Mouse (Mus musculus): ENCODE results near the gene Lsamp. TPM values are rescaled to one million over a fixed set of nuclear protein-coding genes. Genes with fewer than 3 reads are reported as not detected.

Lsamp gene
- polyA plus RNA-seq, 1 experiment from 2014 or later = 27.9 TPM

- no peaks in the 10 kb centered on the region for H3K27me3 ChIP-seq
- 0 out of 2 replicates have a peak, but pooled peaks cover 3% of the 10 kb centered on the region for H3K4me1 ChIP-seq
- no peak overlapping the region for H3K4me3 ChIP-seq
- H3K36me3 ChIP-seq (ENCODE audit: poor library complexity, severe bottlenecking) = no peaks in the 10 kb centered on the region
- H3K4me2 ChIP-seq = no peak overlapping the region
- H3K27ac ChIP-seq = no peak overlapping the region
- H3K9ac ChIP-seq = no peak overlapping the region
- no peak for ATAC-seq
- 80% methylated on average over 2 of the region's 2 CpGs for WGBS
- no peaks in the 10 kb centered on the region for H3K9me3 ChIP-seq (replicated peaks)
Observed at GRCm38 (mm10) chr16:40075556-40075955, 91.4 kb downstream of the Lsamp start.

DNA sequence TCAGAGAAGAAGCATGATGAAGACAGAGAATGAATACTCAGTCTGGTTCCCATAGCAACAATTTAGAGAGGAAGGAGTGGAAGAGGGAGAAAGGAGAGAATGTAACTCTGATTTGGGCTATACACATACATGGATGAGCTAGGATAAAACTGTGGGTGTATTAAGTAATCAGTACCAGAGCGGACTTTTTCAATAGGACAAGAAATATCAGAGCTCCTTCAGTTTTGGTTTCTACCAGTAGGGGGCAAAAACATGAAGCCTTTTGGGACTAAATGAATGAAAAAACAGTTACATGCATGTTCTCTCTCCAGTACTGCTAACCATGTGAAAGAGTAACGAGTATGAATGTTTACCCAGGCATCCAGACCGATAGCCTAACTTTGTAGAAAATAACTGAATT lies 96.1 kb downstream of the Lsamp start:
- peak; percentile 41; the same call in 1 of the 2 replicates for ATAC-seq
- Histone ChIP-seq H3K27me3 (no peaks in the 10 kb centered on the region), H3K9ac (no peak overlapping the region), H3K4me2 (no peak overlapping the region), H3K9me3 (replicated peaks) (no peaks in the 10 kb centered on the region), H3K27ac (no peak overlapping the region), H3K36me3 (ENCODE audit: poor library complexity, severe bottlenecking) (no peaks in the 10 kb centered on the region), H3K4me1 (0 out of 2 replicates have a peak, but pooled peaks cover 3% of the 10 kb centered on the region), H3K4me3 (no peak overlapping the region)
- WGBS = 68% methylated on average over 3 of the region's 3 CpGs

- ATAC-seq = peak; percentile 61; the same call in 1 of the 2 replicates
- no peak overlapping the region for H3K4me2 ChIP-seq
- no peaks in the 10 kb centered on the region for H3K9me3 ChIP-seq (replicated peaks)
- no peaks in the 10 kb centered on the region for H3K36me3 ChIP-seq (ENCODE audit: poor library complexity, severe bottlenecking)
- H3K9ac ChIP-seq = no peak overlapping the region
- H3K27me3 ChIP-seq = no peaks in the 10 kb centered on the region
- H3K4me1 ChIP-seq = peaks cover 8% of the 10 kb centered on the region
- H3K4me3 ChIP-seq = no peak overlapping the region
- WGBS = 38% methylated on average over 4 of the region's 4 CpGs
- no peak overlapping the region for H3K27ac ChIP-seq
Observed at GRCm38 (mm10) chr16:40104329-40104728, 120.2 kb downstream of the Lsamp start.

DNA sequence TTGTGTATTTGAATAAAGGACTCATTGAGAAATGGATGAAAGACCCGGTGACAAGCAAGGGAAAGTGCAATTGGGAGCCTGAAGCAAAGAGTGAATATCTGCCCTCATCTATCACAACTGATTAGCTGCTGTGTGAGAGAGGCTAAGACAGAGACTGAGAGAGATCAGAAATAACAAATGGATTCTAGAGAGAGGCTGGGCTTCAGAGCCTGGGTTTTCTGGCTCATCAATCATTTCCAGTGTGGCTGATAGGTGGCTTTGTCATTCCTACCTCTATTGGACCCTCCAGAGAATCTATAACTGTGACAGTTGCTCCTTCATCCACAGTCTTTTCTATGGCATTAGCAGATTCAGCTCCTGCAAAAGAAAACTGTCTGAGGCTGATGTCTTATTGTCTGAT lies 198.8 kb downstream of the Lsamp start:
- no peaks in the 10 kb centered on the region for H3K4me1 ChIP-seq
- 46% methylated on average over 1 of the region's 1 CpGs for WGBS
- no peak overlapping the region for H3K4me3 ChIP-seq
- no peaks in the 10 kb centered on the region for H3K36me3 ChIP-seq (ENCODE audit: poor library complexity, severe bottlenecking)
- no peaks in the 10 kb centered on the region for H3K27me3 ChIP-seq
- H3K4me2 ChIP-seq = no peak overlapping the region
- ATAC-seq = no peak
- no peak overlapping the region for H3K27ac ChIP-seq
- H3K9me3 ChIP-seq (replicated peaks) = no peaks in the 10 kb centered on the region
- H3K9ac ChIP-seq = no peak overlapping the region

DNA sequence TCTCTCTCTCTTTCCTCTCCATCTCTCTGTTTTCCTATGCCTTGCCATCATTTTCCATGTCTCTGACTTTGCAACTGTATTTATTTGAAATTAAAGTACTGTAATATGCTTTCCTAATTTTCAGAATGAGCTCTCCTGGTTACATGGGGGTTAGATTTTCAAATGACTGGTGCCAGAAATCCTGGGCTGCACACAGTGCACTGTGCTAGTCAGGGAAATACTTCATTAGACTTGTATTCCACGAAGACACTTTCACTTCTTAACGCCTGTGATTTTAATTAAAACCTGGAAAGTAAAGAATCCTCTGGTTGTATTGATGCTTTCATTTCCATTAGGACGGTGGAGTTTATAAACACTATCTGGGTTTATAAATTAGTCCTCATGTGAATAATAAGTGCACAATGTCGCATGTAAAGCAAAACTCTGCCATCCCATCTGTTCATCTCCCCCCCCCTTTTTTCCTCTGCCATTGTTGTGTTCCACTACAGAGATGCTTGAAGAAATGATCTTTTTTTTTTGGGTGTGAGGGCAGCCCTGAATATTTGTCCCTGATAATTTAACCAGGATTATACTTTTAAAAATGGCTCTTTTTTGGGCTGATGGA lies 203.9 kb downstream of the Lsamp start:
- no peak for ATAC-seq
- Histone ChIP-seq H3K4me3 (no peak overlapping the region), H3K4me1 (no peaks in the 10 kb centered on the region), H3K27ac (no peak overlapping the region), H3K27me3 (no peaks in the 10 kb centered on the region), H3K4me2 (no peak overlapping the region), H3K9me3 (replicated peaks) (no peaks in the 10 kb centered on the region), H3K36me3 (ENCODE audit: poor library complexity, severe bottlenecking) (no peaks in the 10 kb centered on the region), H3K9ac (no peak overlapping the region)
- 52% methylated on average over 4 of the region's 4 CpGs for WGBS

GRCm38 (mm10) chr16:40194401-40194800 lies 210.2 kb downstream of the Lsamp start:
- ATAC-seq = no peak

DNA sequence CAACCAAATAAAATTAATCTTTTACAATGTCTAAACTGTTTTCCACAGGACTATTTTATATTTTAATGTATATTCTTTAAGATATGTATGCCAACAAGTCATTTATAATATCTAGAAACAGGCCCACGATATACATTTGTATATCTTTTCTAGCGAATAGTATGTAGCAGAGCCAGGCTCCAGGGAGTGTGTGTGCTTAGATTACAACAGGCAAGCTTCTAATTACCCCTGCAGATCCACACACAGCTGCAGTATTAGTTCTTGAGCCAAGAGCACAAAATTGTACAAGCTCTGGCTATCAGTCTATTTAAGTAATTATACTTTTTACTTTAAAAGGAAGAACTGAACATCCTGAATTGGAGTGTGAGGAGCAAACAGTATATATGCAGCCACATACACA lies 210.7 kb downstream of the Lsamp start:
- Histone ChIP-seq H3K4me3 (no peak overlapping the region), H3K4me2 (no peak overlapping the region), H3K9ac (no peak overlapping the region), H3K27me3 (no peaks in the 10 kb centered on the region), H3K36me3 (ENCODE audit: poor library complexity, severe bottlenecking) (no peaks in the 10 kb centered on the region), H3K27ac (no peak overlapping the region), H3K4me1 (no peaks in the 10 kb centered on the region), H3K9me3 (replicated peaks) (no peaks in the 10 kb centered on the region)
- WGBS = 87% methylated on average over 2 of the region's 2 CpGs
- ATAC-seq = no peak

More at GRCm38 (mm10) chr16:40194401-40194800, 210.2 kb downstream of the Lsamp start:
- H3K27ac ChIP-seq = no peak overlapping the region
- H3K27me3 ChIP-seq = no peaks in the 10 kb centered on the region
- no peaks in the 10 kb centered on the region for H3K9me3 ChIP-seq (replicated peaks)
- WGBS = 42% methylated on average over 3 of the region's 3 CpGs
- H3K4me1 ChIP-seq = no peaks in the 10 kb centered on the region
- H3K9ac ChIP-seq = no peak overlapping the region
- H3K4me2 ChIP-seq = no peak overlapping the region
- H3K4me3 ChIP-seq = no peak overlapping the region
- no peaks in the 10 kb centered on the region for H3K36me3 ChIP-seq (ENCODE audit: poor library complexity, severe bottlenecking)

DNA sequence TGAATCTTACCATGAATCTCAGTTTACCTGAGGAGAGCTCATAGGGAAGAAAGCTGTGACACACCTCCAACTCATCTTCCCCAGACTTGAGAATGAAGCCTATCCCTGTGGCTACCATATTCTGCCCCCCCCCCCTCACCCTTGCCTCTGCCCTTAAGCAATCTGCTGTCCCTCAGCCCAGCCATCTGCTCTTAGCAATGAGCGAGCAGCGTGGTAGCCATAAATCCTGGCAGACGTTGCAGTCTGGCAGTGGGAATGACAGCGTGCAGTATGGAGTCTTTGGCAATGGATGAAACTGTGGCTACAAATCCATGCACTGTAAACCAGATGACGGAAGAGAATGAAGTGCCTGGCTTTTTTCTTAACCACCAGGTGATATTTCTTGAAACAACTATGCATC lies 244.5 kb downstream of the Lsamp start:
- Histone ChIP-seq H3K4me1 (peaks cover 4% of the 10 kb centered on the region; the same call in 1 of the 2 replicates), H3K27me3 (no peaks in the 10 kb centered on the region), H3K9ac (no peak overlapping the region), H3K27ac (no peak overlapping the region), H3K9me3 (replicated peaks) (no peaks in the 10 kb centered on the region), H3K4me2 (no peak overlapping the region), H3K4me3 (no peak overlapping the region), H3K36me3 (ENCODE audit: poor library complexity, severe bottlenecking) (no peaks in the 10 kb centered on the region)
- 82% methylated on average over 5 of the region's 5 CpGs for WGBS
- ATAC-seq = peak; percentile 87

DNA sequence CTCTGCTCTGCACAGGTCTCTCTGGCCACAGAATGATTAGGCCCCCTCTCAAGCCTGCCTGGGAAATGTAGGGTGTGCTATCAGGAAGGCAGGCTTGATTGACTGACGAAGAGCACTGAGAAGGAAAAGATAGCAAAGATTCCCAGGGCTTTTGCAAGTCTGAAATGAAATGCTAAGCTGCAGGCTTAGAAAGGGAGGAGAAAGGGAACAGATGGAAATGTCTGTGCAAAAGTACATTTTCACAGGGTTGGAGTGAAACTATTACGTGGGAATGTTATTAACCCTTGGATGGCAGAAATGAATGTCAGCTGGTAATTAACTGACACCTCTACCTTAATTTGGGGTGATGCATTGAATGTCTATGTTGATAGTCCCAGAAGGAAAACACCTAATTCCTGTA lies 248.9 kb downstream of the Lsamp start:
- Histone ChIP-seq H3K36me3 (ENCODE audit: poor library complexity, severe bottlenecking) (no peaks in the 10 kb centered on the region), H3K27ac (no peak overlapping the region), H3K4me2 (no peak overlapping the region), H3K4me1 (peaks cover 10% of the 10 kb centered on the region; the same call in 1 of the 2 replicates), H3K9me3 (replicated peaks) (no peaks in the 10 kb centered on the region), H3K4me3 (no peak overlapping the region), H3K27me3 (no peaks in the 10 kb centered on the region), H3K9ac (no peak overlapping the region)
- WGBS = 55% methylated on average over 2 of the region's 2 CpGs
- ATAC-seq = 0 out of 2 replicates have a peak, but pooled peaks have one; percentile 28

- H3K4me1 ChIP-seq = peaks cover 10% of the 10 kb centered on the region; the same call in 1 of the 2 replicates
- no peak overlapping the region for H3K4me3 ChIP-seq
- H3K27ac ChIP-seq = no peak overlapping the region
- no peaks in the 10 kb centered on the region for H3K9me3 ChIP-seq (replicated peaks)
- 71% methylated on average over 13 of the region's 13 CpGs for WGBS
- H3K9ac ChIP-seq = no peak overlapping the region
- H3K36me3 ChIP-seq (ENCODE audit: poor library complexity, severe bottlenecking) = no peaks in the 10 kb centered on the region
- ATAC-seq = no peak
- H3K27me3 ChIP-seq = no peaks in the 10 kb centered on the region
- H3K4me2 ChIP-seq = no peak overlapping the region
Observed at GRCm38 (mm10) chr16:40234151-40234895, 250.2 kb downstream of the Lsamp start.

DNA sequence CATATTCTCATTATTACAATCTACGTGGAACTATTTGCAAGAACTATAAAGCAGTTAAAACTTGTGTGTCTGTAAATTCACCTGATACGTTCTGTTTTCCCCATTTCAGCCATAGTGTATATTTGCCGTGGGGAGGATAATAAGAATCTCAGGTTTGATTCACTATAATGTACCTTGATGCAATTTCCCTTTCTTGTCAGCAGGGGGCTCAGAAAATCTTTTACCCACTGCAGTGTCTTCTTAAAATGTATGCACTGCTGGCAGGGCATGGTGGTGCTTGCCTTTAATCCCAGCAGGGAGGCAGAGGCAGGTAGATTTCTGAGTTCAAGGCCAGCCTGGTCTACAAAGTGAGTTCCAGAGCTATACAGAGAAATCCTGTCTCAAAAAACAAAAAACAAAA lies 287.7 kb downstream of the Lsamp start:
- Histone ChIP-seq H3K9me3 (replicated peaks) (no peaks in the 10 kb centered on the region), H3K4me2 (no peak overlapping the region), H3K4me3 (no peak overlapping the region), H3K27ac (no peak overlapping the region), H3K27me3 (no peaks in the 10 kb centered on the region), H3K36me3 (ENCODE audit: poor library complexity, severe bottlenecking) (no peaks in the 10 kb centered on the region), H3K4me1 (no peaks in the 10 kb centered on the region), H3K9ac (no peak overlapping the region)
- WGBS = 89% methylated on average over 3 of the region's 3 CpGs
- ATAC-seq = no peak

DNA sequence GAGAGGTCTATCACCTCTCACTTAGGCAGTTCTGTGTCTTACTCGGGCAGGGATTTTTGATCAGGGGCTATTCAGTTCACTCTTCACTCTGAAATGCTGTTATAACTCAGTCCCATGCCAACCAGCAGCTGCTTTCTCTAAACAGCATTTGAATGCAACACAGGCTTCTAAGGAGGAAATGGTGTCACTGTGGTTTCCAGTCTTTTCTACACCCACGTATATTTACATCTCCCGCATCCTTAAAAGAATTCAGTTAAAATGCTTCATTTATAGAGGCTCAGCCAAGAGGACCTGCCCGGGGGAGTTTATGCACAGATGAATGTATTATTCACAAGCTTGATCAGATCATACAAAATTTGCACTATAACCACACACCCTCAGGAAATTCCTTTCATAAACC lies 306.0 kb downstream of the Lsamp start:
- no peaks in the 10 kb centered on the region for H3K9me3 ChIP-seq (replicated peaks)
- H3K4me2 ChIP-seq = no peak overlapping the region
- no peak overlapping the region for H3K9ac ChIP-seq
- H3K4me3 ChIP-seq = no peak overlapping the region
- 0 out of 2 replicates have a peak, but pooled peaks have one; percentile 16 for ATAC-seq
- WGBS = 57% methylated on average over 4 of the region's 4 CpGs
- H3K27ac ChIP-seq = no peak overlapping the region
- no peaks in the 10 kb centered on the region for H3K36me3 ChIP-seq (ENCODE audit: poor library complexity, severe bottlenecking)
- H3K27me3 ChIP-seq = no peaks in the 10 kb centered on the region
- H3K4me1 ChIP-seq = no peaks in the 10 kb centered on the region
